Mouse (Mus musculus): ENCODE data around the gene Elp6. TPM values are rescaled to one million over a fixed set of nuclear protein-coding genes. Genes with fewer than 3 reads are reported as not detected.

Gene Elp6
- polyA plus RNA-seq, 1 experiment, result 10.7 TPM

DNA sequence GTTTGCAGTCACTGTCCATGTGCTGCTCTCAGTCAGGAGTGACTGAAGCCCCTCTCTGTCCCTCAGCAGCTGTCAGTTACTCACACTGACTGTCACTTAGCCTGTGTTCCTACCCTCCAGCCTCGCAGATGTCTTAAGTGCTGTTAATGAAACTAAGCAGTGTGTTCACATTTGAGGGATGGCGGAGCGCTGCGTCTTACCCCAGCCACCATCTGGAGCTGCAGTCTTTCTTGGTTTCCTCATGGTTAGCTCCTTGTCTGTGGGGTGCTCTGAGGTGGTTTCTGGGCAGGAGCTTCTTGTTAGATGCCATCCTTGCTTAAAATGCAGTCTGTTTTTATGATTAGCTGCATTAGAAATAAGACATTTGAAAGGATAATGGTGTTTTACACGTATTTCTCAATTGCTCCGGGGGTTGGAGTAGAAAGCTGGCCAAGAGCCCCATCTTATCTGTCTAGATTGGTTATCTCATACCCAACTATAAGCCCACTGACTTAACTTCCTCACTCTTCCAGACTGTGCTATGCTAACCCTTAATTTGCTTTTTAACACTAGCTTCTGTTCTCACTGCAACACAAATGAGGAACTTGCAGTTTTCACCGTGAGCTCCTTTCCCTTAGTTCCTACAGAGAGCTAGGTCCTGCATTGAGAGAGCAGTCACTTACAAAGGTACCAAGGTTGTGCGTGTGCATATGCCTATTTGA, 47.1 kb downstream of the Elp6 start:
- Histone ChIP-seq H3K36me3 (ENCODE audit: control insufficient read depth, insufficient read depth, low read length) (no peaks in the 10 kb centered on the region), H3K4me1 (ENCODE audit: control insufficient read depth, insufficient read depth, low read length) (peaks cover 7% of the 10 kb centered on the region; the same call in 1 of the 2 replicates), H3K27me3 (replicated peaks; ENCODE audit: control insufficient read depth, insufficient read depth, low read length) (no peaks in the 10 kb centered on the region), H3K4me3 (ENCODE audit: insufficient read depth, low read depth, low read length) (no peak overlapping the region), H3K27ac (ENCODE audit: insufficient read depth, low read depth, low read length) (no peak overlapping the region)
- no peak for DNase-seq
- whole genome bisulfite sequencing, result 91% methylated on average over 8 of the region's 8 CpGs
- TF ChIP-seq CTCF (conservative IDR thresholded peaks at IDR 0.05; ENCODE audit: insufficient read depth, insufficient read length, low read depth, low read length), result no peak

DNA sequence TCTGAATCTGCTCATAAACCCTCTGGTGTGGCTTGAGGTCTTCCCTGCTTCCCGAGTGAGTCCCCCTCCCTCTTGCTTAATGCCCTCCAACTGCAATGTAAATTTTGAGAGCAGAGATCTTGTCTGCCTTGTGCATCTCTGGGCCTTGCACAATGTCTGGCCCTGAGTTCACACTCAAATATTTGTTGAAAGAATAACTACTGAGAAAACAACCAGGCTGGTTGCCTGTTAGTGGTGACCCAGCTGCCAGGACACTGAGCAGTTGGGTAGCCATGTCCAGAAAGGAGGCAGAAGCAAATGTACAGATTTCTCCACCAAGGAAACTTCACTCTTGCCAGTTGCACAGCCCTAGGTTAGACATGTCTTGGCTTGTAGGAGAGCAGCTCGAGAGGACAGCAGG, 53.4 kb downstream of the Elp6 start:
- no peaks in the 10 kb centered on the region for H3K27me3 ChIP-seq (replicated peaks; ENCODE audit: control insufficient read depth, insufficient read depth, low read length)
- no peak overlapping the region for H3K27ac ChIP-seq (ENCODE audit: insufficient read depth, low read depth, low read length)
- no peak for TF ChIP-seq POLR2A (IDR thresholded peaks at IDR 0.05; ENCODE audit: low read depth, low read length)
- TF ChIP-seq CTCF (conservative IDR thresholded peaks at IDR 0.05; ENCODE audit: insufficient read depth, insufficient read length, low read depth, low read length), result no peak
- no peaks in the 10 kb centered on the region for H3K4me1 ChIP-seq (ENCODE audit: control insufficient read depth, insufficient read depth, low read length)
- no peak overlapping the region for H3K4me3 ChIP-seq (ENCODE audit: insufficient read depth, low read depth, low read length)
- WGBS, result 82% methylated on average over 2 of the region's 2 CpGs
- H3K36me3 ChIP-seq (ENCODE audit: control insufficient read depth, insufficient read depth, low read length), result no peaks in the 10 kb centered on the region
- no peak for DNase-seq

DNA sequence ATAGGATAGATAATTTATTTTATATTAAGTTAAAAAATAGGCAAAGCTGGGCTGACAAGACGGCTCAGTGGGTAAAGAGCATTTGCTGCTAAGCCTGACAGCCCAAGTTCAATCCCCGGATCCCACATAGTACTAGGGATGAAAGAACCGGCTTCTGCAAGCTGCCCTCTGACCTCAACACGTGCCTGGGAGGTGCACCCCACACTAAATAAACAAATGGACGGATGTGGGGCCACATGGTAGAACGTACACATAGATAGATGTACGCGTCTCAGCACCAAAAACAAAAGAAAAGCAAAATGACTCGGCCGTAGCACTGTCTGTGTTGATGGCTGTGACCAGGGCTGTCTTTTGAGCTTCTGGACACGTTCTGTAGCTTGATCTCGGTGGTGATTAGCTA, 56.3 kb downstream of the Elp6 start:
- H3K36me3 ChIP-seq (ENCODE audit: control insufficient read depth, insufficient read depth, low read length), result no peaks in the 10 kb centered on the region
- H3K27me3 ChIP-seq (replicated peaks; ENCODE audit: control insufficient read depth, insufficient read depth, low read length), result no peaks in the 10 kb centered on the region
- no peaks in the 10 kb centered on the region for H3K4me1 ChIP-seq (ENCODE audit: control insufficient read depth, insufficient read depth, low read length)
- no peak for DNase-seq
- no peak overlapping the region for H3K27ac ChIP-seq (ENCODE audit: insufficient read depth, low read depth, low read length)
- H3K4me3 ChIP-seq (ENCODE audit: insufficient read depth, low read depth, low read length), result no peak overlapping the region
- 75% methylated on average over 12 of the region's 12 CpGs for WGBS
- TF ChIP-seq CTCF (conservative IDR thresholded peaks at IDR 0.05; ENCODE audit: insufficient read depth, insufficient read length, low read depth, low read length), result no peak
- no peak for TF ChIP-seq POLR2A (IDR thresholded peaks at IDR 0.05; ENCODE audit: low read depth, low read length)

DNA sequence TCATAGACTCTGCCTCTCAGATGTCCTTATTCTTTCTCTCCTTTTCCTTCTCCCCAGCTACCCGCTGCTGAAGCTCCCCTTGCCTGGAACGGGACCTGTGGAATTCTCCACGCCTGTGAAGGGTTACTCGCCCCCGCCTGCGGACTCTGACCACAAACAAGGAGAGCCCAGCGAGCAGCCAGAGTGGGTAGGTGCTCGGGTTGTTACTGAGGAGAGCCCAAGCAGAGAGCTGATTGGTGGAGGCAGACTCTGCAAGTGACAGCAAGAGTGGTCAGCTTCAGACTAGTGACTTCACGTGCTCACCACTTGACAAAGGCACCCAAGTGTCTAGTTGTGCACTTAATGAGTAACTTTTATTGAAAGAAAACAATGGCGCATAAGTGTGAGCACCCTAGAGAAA, 57.4 kb downstream of the Elp6 start:
- TF ChIP-seq CTCF (conservative IDR thresholded peaks at IDR 0.05; ENCODE audit: insufficient read depth, insufficient read length, low read depth, low read length), result no peak
- TF ChIP-seq POLR2A (IDR thresholded peaks at IDR 0.05; ENCODE audit: low read depth, low read length), result no peak
- Histone ChIP-seq H3K4me3 (ENCODE audit: insufficient read depth, low read depth, low read length) (no peak overlapping the region), H3K27me3 (replicated peaks; ENCODE audit: control insufficient read depth, insufficient read depth, low read length) (no peaks in the 10 kb centered on the region), H3K4me1 (ENCODE audit: control insufficient read depth, insufficient read depth, low read length) (no peaks in the 10 kb centered on the region), H3K27ac (ENCODE audit: insufficient read depth, low read depth, low read length) (no peak overlapping the region), H3K36me3 (ENCODE audit: control insufficient read depth, insufficient read depth, low read length) (no peaks in the 10 kb centered on the region)
- WGBS, result 69% methylated on average over 10 of the region's 10 CpGs
- DNase-seq, result peak; percentile 48

DNA sequence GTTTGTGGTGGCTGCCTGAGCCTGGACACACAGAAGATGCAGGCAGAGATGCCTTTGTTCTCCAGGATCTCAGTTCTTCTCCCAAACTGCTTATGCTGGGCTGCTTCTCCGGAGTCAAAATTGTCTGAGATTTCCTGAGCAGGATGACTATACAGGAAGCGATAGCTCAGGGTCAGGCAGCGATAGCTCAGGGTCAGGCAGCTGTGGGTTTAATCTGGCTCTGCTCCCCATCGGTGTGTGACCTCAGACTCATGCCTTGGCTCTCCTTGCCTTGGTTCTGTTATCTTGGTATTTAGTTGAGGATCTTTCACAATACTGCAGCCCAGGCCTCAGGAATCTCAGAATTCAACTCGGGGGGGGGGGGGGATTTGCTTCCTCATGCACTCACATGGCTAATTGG, 61.8 kb downstream of the Elp6 start:
- Histone ChIP-seq H3K4me3 (ENCODE audit: insufficient read depth, low read depth, low read length) (no peak overlapping the region), H3K27ac (ENCODE audit: insufficient read depth, low read depth, low read length) (no peak overlapping the region), H3K36me3 (ENCODE audit: control insufficient read depth, insufficient read depth, low read length) (no peaks in the 10 kb centered on the region), H3K27me3 (replicated peaks; ENCODE audit: control insufficient read depth, insufficient read depth, low read length) (no peaks in the 10 kb centered on the region), H3K4me1 (ENCODE audit: control insufficient read depth, insufficient read depth, low read length) (no peaks in the 10 kb centered on the region)
- DNase-seq, result peak; percentile 41
- WGBS, result 63% methylated on average over 5 of the region's 5 CpGs
- TF ChIP-seq POLR2A (IDR thresholded peaks at IDR 0.05; ENCODE audit: low read depth, low read length) (no peak), CTCF (conservative IDR thresholded peaks at IDR 0.05; ENCODE audit: insufficient read depth, insufficient read length, low read depth, low read length) (no peak)

DNA sequence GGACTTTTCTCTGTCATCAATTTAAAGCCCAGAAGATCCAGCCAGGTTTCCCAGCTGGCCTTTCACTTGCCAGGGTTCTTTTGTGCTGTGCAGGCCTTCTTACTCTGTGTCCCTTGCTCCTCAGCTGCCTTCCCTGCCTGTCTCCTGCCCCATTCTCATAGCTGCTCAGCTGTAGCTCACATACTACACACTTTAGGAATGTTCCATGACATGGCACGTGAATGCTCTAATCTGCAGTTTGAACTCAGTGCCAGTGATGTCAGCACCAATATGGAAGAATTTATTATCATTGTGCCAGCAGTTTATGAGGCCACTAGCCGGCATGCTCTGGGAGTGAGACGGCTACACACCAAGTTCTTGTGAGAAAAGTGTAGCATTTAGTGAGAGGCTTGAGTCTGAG, 64.9 kb downstream of the Elp6 start:
- DNase-seq, result no peak
- H3K36me3 ChIP-seq (ENCODE audit: control insufficient read depth, insufficient read depth, low read length), result no peaks in the 10 kb centered on the region
- H3K27ac ChIP-seq (ENCODE audit: insufficient read depth, low read depth, low read length), result no peak overlapping the region
- 92% methylated on average over 3 of the region's 3 CpGs for WGBS
- H3K4me1 ChIP-seq (ENCODE audit: control insufficient read depth, insufficient read depth, low read length), result no peaks in the 10 kb centered on the region
- TF ChIP-seq POLR2A (IDR thresholded peaks at IDR 0.05; ENCODE audit: low read depth, low read length), result no peak
- no peak for TF ChIP-seq CTCF (conservative IDR thresholded peaks at IDR 0.05; ENCODE audit: insufficient read depth, insufficient read length, low read depth, low read length)
- no peak overlapping the region for H3K4me3 ChIP-seq (ENCODE audit: insufficient read depth, low read depth, low read length)
- H3K27me3 ChIP-seq (replicated peaks; ENCODE audit: control insufficient read depth, insufficient read depth, low read length), result no peaks in the 10 kb centered on the region

Other genes starting within 250 kb of the Elp6 start
- gene Smarcc1, start 187.5 kb upstream of the Elp6 start, polyA plus RNA-seq (2012; rRNA removed), result 12.0 and 12.2 TPM in 2 replicates
- gene Dhx30, start 187.3 kb upstream of the Elp6 start, polyA plus RNA-seq (2012; rRNA removed), result 84.3 and 87.6 TPM in 2 replicates
- 1.5 and 1.6 TPM in 2 replicates for gene Cspg5, start 61.4 kb upstream of the Elp6 start, polyA plus RNA-seq (2012; rRNA removed)
- gene Scap, start 28.1 kb downstream of the Elp6 start, polyA plus RNA-seq (2012; rRNA removed), result 44.8 and 45.5 TPM in 2 replicates
- 26.6 and 29.2 TPM in 2 replicates for gene Ptpn23, start 103.0 kb downstream of the Elp6 start, polyA plus RNA-seq (2012; rRNA removed)
- gene Ngp, start 114.6 kb downstream of the Elp6 start, polyA plus RNA-seq (2012; rRNA removed), result 0.17 TPM in 1 of 2 replicates, not detected in the other
- 17.4 and 17.8 TPM in 2 replicates for gene Klhl18, start 171.5 kb downstream of the Elp6 start, polyA plus RNA-seq (2012; rRNA removed)
- gene Kif9, start 171.8 kb downstream of the Elp6 start, polyA plus RNA-seq (2012; rRNA removed), result 1.8 and 3.1 TPM in 2 replicates
- 35.1 and 37.6 TPM in 2 replicates for gene Setd2, start 227.4 kb downstream of the Elp6 start, polyA plus RNA-seq (2012; rRNA removed)